Mouse (Mus musculus) c-Kit-positive CD71-negative TER-119-negative erythroid progenitor cells, embryonic 14.5 days (primary cell): ENCODE measurements at regions not wholly inside any gene's neighbourhood (a gene's known extent, or its start where the extent isn't known, plus 50 kb on each side); places are given as distances from the start of the nearest gene placed in this dataset.
"Not testable (repeated sequence)": the region's sequence is repeated elsewhere in the genome, so short reads cannot be mapped to it uniquely, and the experiment has no call there.

Source experiments
- DNase-seq: peaks from one replicate; pipeline ENCODE4 v3.0.0-alpha.2; 2013; ENCODE audit warnings: low read depth

DNA sequence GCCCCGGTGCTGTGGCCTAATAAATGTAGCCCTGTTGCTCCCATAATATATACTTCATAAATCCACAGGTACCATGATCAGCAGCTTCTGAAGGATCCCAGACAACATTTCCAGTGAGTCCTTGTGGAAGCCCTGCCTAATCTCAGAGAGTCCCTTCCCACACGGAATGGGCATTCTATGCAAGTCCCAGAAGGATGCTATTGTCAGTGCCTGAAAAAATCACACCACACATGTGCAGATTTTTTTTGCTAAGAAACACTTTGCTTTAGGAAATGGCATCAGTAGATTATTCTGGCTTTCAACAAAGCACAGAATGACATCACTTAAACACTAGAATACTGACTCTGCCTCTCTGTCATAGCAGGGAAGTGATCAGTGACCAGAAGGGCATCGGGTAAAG lies 456.6 kb upstream of the Cdh5 start:
- DNase-seq = no peak

DNA sequence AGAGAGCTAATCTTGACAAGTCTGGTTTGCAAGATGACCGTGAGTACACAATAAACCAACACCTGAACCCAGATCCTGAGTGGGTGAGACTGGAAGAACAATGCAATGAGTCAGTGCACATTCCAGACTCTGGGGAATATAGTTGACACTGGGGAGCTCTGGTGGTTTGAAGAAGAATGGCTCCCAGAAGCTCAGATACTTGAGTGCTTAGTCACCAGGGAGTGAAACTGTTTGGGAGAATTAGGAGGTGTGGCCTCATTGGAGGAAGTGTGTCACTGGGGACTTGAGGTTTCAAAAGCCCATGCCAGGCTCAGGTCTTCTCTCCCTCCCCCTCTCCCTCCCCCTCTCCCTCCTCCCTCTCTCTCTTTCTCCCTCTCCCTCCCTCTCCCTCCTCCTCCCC lies 436.6 kb upstream of the Cdh5 start:
- DNase-seq = no peak

DNA sequence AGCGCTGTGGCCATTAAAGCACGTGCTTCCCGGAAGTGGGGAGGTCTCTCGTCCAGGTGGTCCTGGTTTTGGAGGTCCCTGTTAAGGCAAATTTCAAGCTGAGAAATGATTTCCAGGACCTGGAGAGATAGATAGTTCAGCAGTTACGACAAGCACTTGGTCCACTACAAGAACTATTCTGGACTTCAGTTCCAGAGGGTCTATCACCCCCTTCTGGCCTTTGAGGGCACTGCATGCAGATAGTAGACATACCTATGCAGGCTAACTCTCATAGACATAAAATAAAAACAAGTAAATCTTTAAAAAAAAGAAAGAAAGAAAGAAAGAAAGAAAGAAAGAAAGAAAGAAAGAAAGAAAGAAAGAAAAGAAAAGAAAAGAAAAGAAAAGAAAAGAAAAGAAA lies 415.2 kb upstream of the Cdh5 start:
- not testable (repeated sequence) for DNase-seq

DNA sequence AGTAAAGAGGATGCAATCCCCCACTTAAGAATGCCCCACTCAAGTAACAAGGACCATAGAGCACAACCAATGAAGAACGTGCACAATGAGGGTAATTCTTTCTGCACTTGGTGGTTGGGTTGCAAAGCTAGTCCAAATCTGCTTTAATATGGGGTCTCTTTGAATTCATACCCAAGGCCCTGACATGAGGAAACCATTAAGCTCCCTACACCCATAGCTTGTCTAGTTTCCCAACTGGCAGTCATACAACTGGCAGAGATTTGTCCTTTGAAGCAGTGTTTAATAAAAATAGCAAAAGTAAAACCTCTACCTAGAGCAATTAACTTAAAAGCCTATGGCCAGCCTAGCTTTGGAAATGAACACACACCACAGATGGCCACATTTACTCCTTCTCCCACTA lies 411.0 kb upstream of the Cdh5 start:
- no peak for DNase-seq

DNA sequence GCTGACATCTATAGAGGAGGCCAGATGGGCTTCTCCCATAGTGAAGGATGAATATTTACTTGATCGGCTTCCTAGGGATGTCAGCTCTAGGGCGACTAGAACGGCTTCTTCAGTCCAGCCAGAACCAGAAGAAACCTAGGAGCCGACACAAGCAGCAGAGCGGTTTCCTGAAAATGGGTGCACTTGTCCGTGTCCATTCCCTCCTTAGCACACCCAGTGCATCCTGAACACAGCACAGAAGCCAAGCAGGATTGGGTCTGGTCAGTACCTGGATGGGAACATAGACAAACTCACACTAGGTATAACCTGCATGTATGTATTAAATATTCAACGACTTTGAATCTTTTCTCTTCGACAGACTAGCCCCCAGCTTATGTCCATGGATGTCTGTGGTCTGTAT lies 407.9 kb upstream of the Cdh5 start:
- no peak for DNase-seq

DNA sequence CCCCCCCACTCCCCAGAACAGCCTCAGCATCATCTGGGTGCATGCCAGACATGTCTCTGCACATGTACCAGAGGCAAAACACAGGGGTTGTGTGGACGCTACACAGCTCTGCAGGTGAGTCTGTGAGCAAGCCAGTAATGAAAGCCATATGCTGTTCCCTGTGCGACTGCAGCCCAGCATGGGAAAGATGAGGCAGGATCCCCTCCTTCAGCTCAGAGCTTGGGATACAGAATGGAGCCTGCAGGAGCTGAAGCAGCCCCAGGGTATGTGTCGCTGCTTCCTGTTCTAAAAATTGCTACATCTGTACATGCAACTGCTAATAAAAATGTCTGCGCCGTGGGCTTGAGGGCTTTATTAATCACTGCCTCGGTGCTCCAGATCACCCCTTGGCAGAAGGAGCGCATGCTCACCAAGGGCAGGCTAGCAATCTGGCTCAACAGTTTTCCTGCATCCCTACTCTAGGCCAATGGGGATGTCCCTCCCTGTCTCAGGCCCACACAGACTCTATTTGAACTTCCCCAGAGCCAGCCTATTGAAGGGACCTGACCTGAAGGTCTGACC lies 407.0 kb upstream of the Cdh5 start:
- no peak for DNase-seq

DNA sequence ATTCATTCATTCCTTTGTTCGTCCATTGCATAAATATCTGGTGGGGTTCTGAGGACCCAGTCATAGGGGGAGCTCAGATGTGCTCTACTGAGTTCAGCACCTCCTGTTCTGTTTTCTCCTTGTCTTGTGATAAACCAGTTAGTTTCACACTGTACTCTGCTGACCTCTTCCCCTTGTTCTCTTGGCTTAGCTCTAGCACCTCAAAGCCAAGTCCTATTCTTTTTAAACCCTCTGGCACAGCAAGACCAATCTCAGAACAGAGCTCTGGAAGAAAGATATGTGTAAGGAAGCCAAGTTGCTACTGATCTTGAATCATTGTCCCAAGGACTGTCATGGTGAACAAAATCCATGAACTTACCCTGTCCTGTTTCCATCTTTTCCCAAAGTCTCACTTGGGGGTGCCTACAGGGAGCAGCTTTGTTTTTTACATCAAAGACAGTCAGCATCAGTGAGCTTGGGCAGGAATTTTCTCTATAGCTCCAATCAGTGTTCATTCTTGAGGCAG lies 402.4 kb upstream of the Cdh5 start:
- DNase-seq = no peak

DNA sequence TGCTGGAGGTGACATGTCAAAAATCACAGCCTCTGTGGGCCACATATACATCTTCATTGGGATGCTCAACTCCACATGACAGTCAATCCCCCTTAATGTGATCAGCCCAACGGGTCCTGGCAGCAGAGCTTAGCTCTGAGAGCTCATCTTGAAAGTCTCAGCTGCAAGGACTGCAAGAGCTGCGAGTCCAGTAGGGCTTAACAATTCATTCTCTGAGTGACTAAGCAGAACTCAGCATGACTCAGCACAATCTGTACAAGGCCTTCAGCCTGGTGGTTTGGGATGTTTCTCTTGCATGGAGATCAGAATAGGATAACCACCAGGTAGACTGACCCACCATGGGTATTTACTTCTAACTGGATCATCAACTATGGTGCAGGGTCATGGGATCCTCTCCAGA lies 399.2 kb upstream of the Cdh5 start:
- no peak for DNase-seq

DNA sequence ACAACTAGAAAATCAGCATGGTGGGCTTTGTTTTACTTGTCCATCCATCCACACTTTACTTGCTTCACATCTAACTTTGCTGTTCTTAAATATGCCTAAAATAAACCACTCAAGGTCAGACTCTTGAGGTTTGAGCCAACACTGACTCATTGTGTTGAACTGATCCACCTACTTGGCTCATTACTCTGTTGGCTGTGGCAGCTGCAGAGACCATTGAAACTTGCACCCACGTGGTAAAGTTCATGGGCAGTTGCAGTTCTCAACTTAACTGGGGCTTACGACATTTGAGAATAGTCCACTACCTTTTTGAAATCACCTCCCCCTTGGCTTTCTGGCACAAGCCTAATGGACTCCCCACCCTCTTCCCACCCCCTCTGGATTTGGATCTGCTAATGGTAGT lies 395.3 kb upstream of the Cdh5 start:
- no peak for DNase-seq

DNA sequence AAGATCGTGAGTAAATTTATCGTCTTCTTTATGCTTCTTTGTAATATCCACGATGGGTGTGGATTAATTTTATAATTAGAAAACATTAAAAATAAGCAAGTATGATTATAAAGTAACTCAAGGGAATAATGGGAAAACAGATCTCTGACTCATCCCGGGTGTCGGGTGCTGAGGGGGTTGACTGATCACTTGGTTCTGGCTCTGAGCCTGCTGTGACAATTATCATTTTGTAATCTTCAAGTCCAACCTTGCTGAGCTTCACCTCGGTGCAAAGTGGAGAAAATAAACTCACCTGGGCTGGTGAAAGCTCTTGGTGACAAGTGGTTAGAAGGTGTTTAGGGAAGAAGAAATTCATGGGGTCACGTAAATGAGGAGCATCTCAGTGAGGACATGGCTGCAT lies 390.6 kb upstream of the Cdh5 start:
- DNase-seq = not testable (repeated sequence)

DNA sequence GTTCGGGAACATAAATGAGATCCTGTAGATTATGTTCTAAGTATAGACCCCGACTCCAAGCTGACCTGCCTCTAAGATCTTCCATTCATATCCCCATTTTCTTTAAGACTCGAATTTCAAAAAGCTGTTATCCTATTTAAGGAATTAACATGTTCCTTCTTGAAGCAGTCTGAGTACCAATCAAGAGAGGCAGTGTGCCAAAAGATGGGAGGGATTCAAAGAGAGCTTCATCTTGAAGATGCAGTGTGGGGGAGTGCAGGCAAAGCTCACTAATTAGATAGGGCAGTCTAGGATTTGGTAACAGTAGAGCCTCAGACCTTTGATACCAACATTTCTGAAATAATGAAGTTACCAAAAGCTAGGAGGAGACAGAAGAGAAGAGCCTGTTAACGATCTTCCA lies 383.7 kb upstream of the Cdh5 start:
- DNase-seq = no peak

DNA sequence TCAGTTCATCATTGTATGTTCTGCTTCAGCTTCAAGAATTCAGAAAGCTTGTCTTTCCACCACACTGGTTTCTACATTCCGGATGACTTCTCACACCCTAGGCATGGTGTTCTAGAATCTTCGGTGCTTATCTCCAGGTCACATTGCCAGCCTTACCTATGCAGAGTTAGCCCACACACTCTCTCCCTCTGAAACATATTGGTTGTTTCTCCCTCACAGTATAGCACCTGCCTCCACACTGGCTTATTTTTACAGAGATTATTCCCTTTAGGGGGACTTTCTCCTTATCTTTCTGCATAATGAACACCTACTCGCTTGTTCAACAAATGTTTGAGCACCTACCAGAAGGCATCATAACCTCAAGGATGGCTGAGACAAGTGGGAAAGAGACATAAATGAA lies 368.0 kb upstream of the Cdh5 start:
- no peak for DNase-seq

DNA sequence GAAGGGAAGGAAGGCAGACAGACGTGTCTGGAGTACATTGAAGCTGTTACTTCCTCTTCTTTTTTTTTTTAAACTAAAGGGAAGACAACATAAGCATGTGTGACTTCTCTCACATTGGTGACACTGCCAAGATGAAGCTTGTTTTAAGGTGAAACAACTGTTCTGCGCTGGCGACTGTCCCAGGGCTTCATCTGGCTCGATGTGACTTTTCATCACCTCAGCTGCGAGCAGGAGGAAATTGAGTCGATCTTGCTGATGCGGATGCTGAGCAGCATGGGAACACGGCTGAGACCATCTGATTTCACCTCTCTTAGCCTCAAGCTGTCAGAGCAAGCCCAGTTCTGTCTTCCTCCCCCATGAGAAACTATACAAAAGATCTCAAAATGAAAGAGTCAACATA lies 363.1 kb upstream of the Cdh5 start:
- DNase-seq = no peak

DNA sequence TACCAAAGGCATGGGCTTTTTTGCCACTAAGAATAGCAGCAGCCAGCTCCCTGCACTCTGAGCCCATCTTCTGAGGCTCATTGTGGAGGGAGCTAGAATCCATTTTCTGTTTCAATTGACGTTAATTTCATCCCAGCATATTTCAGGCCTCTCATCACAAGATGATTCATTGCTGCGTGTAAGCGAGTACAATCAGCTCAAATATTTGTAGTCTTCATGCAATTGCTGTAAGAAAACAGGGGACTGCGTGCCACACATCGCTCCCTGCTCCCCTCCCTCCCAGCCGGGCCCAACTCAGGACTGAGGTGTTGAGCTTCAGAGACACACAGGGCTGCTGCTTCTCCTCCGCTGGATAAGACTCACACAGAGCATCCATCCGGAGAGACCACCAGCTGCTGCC lies 360.0 kb upstream of the Cdh5 start:
- no peak for DNase-seq

DNA sequence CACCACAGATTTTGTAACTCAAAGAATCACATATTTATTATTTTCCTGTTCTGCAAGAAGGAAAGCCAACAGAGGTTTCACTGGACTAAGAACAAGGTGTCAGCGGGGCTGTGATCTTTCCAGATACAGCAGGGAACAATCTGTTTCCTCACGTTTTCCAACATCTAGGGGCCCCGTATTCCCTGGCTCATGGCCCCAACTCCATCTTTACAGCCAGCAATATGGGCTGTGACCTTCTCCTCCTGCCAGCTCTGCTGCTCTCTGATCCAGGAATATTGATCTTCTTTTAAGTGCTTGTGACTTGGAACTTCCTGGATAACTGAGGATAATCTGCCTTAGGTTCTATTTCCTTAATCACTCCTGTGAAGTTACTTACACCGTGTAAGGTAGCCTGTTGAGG lies 352.7 kb upstream of the Cdh5 start:
- DNase-seq = no peak

DNA sequence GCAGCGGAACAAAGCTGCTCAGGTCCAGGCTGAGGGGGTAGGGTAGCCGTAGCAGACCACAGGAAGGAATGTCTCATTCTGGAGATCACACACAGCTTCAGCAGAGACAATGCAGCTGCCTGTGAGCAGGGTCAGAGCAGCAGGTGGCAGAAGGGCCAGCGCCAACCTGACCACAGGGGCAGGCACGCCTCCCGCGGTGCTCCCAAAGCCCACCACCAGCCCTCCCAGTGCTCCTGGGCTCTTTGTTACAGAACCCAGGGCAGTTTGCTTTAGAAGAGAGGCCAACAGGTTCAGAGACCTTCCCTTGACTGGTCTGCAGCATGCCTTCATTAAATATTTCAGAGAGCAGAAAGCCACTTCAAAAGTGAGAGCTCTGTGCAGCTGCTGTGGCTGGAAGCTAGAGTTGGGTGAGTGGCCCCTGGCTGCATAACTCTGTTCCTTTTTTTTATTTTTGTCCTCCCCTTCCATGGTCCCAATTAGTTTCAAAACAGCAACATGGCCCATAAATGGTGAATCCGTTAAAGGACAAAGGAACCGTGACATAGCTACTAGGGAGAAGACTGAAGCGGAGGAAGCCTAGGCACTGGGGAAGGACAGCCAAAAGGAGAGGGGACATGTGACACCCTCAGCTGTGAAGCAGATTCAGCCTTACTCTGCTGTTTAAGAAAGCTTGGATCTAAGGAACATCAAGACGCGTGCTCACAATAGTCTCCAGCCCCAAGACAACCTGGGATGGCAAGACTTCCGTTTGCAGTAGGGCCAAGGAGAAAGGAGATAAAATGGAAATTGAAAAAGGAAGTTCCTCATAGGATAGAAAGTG lies 350.9 kb upstream of the Cdh5 start:
- no peak for DNase-seq

DNA sequence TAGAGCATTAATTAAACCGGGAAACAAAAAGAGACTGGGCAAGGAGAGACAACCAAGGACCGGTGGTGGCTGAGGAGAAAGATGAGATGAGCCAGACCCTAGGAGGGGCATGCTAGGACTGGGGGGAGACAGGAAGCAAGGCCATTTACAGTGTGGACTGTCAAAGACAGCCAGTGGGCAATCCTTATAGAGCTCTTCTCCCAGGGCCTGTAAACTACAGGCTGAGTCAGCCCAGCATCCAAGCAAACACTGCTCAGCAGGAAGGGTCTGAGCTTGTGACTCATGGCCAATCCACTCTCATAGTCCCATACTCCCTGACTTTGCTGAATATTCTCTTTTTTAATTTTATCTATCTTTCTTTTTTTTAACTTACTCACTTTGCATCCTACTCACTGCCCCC lies 350.3 kb upstream of the Cdh5 start:
- DNase-seq = no peak

DNA sequence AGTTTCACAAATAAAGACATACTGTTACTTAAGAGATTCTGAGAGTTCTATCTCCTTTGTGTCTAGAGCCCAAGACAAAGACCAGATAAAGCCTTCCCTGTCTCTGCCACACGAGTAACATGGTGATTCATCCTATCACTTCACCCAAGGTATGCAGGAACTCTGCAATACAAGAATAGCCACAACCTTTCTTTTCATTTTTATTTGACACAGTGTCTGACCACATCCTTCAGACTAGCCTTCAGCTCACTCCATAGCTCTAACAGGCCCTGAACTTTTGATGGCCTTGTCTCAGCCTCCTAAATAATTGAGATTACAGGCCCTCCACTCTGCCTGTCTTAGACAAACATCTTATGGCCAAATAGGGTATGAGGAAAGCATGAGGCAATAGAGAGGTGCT lies 337.6 kb upstream of the Cdh5 start:
- no peak for DNase-seq

DNA sequence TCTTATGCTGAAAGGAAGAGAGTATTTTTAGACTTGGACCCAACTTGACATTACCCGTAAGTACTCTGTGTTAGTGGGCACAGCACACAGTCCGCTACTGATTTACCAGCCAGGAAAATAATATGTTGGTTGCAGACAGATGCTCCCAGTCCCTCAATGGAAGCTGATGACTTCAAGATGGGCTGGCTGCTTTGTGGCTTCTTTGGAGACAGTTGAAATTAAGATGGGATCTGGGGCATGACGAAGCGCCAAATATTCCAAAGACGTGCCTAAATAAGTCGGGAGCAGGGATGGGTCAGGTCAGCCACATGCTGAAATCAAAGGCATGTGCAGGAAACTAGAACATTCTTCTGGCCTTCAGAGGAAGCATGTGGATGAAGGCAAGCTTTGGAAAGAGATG lies 321.8 kb upstream of the Cdh5 start:
- no peak for DNase-seq

DNA sequence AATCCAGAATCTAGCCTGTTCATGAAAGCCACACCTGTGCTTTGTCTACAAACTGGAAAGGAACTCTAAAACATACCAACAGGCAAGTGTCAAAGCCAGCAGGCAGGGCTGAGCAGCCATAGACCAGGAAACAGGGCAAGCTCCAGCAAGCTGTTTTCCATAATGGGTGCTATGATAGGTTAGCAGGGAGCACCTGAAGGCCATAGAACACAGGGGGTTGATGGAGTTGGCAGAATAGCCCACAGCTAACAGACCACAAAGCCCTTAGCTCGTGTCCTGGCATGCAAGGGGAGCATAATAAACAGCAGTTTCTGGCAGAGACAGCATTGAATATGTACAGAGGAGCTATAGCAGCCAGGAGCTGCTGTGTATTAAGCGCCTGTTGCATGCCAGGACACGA lies 313.1 kb upstream of the Cdh5 start:
- no peak for DNase-seq

DNA sequence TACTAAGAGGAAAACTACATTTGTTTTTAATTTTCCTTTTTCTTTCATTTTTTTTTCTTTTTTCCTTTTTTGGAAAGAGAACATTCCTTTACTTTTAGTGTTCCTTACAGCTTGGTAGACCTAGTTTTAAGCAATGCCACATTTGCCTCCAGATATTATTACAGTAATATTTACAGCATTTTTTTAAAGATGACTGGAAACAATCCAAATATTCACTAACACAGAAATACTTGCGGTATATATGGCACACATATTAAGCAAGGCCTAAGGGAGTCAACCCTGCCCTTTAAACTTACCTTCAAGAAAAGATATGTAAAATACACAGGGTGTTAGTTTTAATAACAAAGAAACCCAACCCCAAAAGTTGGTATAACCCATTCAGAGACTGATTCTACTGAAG lies 308.1 kb upstream of the Cdh5 start:
- no peak for DNase-seq

DNA sequence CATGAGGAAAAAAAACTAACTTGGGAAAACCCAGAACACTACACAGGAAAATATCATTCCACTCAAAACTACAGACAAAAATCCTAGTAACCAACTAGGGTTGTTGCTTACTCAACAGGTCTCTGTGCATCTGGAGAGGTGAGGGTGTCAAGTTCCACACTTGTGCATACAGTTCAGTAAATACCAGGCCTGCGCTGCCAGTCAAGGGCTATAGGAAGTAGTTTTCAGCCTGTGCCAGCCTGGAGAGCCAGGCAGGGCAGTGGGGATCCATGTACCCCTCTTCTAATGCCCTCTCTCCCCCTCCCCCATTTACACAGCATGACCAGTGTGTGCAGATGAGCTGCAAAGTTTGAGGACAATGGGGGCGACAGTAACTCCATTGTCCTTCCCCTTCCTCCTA lies 302.8 kb upstream of the Cdh5 start:
- not testable (repeated sequence) for DNase-seq

DNA sequence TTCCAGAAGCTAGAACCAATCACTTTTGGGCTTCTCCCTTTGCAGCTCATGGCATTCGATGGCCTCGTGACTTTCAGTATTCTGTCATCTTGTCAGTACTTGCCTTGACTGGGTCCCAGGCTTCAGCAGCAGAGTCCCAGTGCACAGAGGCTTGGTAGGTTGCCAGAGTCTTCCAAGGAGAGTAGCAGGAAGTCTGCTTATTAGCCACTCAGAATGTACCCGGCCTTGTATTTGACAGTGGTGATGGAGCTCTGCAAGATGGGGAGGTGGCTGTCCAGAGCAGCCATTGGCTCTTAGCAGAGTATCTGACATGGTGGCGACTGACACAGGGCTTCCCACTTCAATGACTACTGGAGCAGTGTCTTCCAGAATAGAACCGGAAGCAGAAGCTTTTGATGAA lies 293.3 kb upstream of the Cdh5 start:
- DNase-seq = no peak

DNA sequence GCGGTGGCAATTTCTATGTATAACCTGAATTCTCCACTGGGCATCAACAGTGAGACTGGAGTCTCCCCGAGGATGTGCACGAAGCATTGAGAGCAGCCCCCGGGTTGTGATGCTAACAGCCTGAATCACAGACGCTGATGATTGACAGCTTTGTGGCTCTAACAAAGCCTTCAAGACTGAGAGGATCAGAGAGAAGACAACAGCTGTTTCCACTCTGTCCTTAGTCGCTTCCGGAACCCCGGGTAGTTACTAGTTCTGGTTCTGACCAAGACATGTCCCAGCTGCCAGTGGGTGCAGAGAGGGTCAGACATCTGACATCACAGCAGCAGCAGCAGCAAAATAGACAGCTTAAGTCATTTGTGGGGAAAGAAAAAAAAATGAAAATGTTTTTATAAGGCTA lies 292.8 kb upstream of the Cdh5 start:
- no peak for DNase-seq
